Mouse (Mus musculus) liver, adult 2 months (tissue): ENCODE results near the gene Mrgprg. TPM values are rescaled to one million over a fixed set of nuclear protein-coding genes. Genes with fewer than 3 reads are reported as not detected.

Experiments used
- DNase-seq: peaks from one replicate; pipeline ENCODE4 v3.0.0-alpha.2; 2011; ENCODE audit warnings: low read depth, low spot score; ENCODE audit errors: extremely low read depth
- H3K27ac ChIP-seq: fragments of 200-500 bp; replicated peaks from 2 replicates; pipeline ENCODE4 v1.5.1; 2012; ENCODE audit warnings: low read depth, mild to moderate bottlenecking, control low read depth, inconsistent platforms, low read length; ENCODE audit not compliant: insufficient read depth
- H3K27me3 ChIP-seq: fragments of 200-500 bp; 2 replicates; pipeline ENCODE4 v1.6.1; 2012; ENCODE audit warnings: mild to moderate bottlenecking, moderate library complexity, low read length, inconsistent platforms; ENCODE audit not compliant: control insufficient read depth, insufficient read depth
- H3K36me3 ChIP-seq: fragments of 200-500 bp; 2 replicates; pipeline ENCODE4 v1.6.1; 2012; ENCODE audit warnings: low read length, inconsistent platforms; ENCODE audit not compliant: control insufficient read depth, insufficient read depth
- H3K4me1 ChIP-seq: fragments of 200-500 bp; 2 replicates; pipeline ENCODE4 v1.6.1; 2011; ENCODE audit warnings: low read length; ENCODE audit not compliant: control insufficient read depth, insufficient read depth
- H3K4me3 ChIP-seq: fragments of 200-500 bp; 2 replicates; pipeline ENCODE4 v1.5.1; 2011; ENCODE audit warnings: low read depth, mild to moderate bottlenecking, control low read depth, low read length, moderate library complexity; ENCODE audit not compliant: insufficient read depth
- H3K79me2 ChIP-seq: fragments of 200-500 bp; 2 replicates; pipeline ENCODE4 v1.6.1; 2012; ENCODE audit warnings: inconsistent platforms, mild to moderate bottlenecking, low read length, moderate library complexity; ENCODE audit not compliant: control insufficient read depth, insufficient read depth
- H3K9ac ChIP-seq: fragments of 200-500 bp; 2 replicates; pipeline ENCODE4 v1.6.1; 2012; ENCODE audit warnings: low read depth, mild to moderate bottlenecking, control low read depth, inconsistent platforms, low read length
- CTCF ChIP-seq: fragments of 200-500 bp; IDR thresholded peaks from 2 replicates; pipeline ENCODE4 v1.5.1; 2011; ENCODE audit warnings: low read depth, low read length, control low read depth
- POLR2A ChIP-seq: fragments of 200-500 bp; IDR thresholded peaks from 2 replicates; pipeline ENCODE4 v1.6.1; 2011; ENCODE audit warnings: low read length, control low read depth; ENCODE audit not compliant: insufficient read depth; ENCODE audit errors: extremely low read depth
- WGBS: fragments of 180-500 bp; shearing (Covaris S2); methylation state at CpG from one replicate; pipeline ENCODE4 v1.1.7; 2018; 5-methylcytosine and 5-hydroxymethylcytosine counted together
- polyA plus RNA-seq: library from polyadenylated mRNA; depleted of rRNA; stranded (reverse); fragments of >200 nt; gene quantifications from 2 replicates; pipeline ENCODE4 v1.2.3, GENCODE M21; 2012; rRNA removed
- total RNA-seq: library from RNA; depleted of rRNA; stranded (reverse); fragments of >200 nt; gene quantifications from 2 replicates; pipeline ENCODE4 v1.2.3, GENCODE M21; 2014; rRNA removed

Mrgprg gene
- total and polyA plus RNA-seq, 2 experiments, result not detected

- Histone ChIP-seq H3K36me3 (no peaks in the 10 kb centered on the region), H3K79me2 (no peaks in the 10 kb centered on the region), H3K4me1 (no peaks in the 10 kb centered on the region), H3K27me3 (no peaks in the 10 kb centered on the region), H3K27ac (no peak overlapping the region), H3K9ac (no peak overlapping the region), H3K4me3 (no peak overlapping the region)
- no peak for TF ChIP-seq CTCF
- no peak for TF ChIP-seq POLR2A
- no peak for DNase-seq
- WGBS, result 89% methylated on average over 4 of the region's 4 CpGs
These were observed 43.0 kb downstream of the Mrgprg start for GRCm38 (mm10) chr7:143723841-143724240.

GRCm38 (mm10) chr7:143722646-143723045 is 44.1 kb downstream of the Mrgprg start:
- no peak overlapping the region for H3K4me3 ChIP-seq
- DNase-seq, result no peak
- H3K27me3 ChIP-seq, result no peaks in the 10 kb centered on the region
- H3K9ac ChIP-seq, result no peak overlapping the region
- 90% methylated on average over 5 of the region's 5 CpGs for WGBS
- H3K79me2 ChIP-seq, result no peaks in the 10 kb centered on the region
- H3K4me1 ChIP-seq, result no peaks in the 10 kb centered on the region
- H3K27ac ChIP-seq, result no peak overlapping the region
- no peaks in the 10 kb centered on the region for H3K36me3 ChIP-seq
- TF ChIP-seq CTCF (no peak), POLR2A (no peak)

GRCm38 (mm10) chr7:143717811-143718210 is 49.0 kb downstream of the Mrgprg start:
- H3K9ac ChIP-seq, result no peak overlapping the region
- no peaks in the 10 kb centered on the region for H3K36me3 ChIP-seq
- TF ChIP-seq CTCF (no peak), POLR2A (no peak)
- WGBS, result 57% methylated on average over 1 of the region's 1 CpGs
- no peaks in the 10 kb centered on the region for H3K4me1 ChIP-seq
- H3K4me3 ChIP-seq, result no peak overlapping the region
- no peak overlapping the region for H3K27ac ChIP-seq
- no peak for DNase-seq
- H3K27me3 ChIP-seq, result no peaks in the 10 kb centered on the region
- H3K79me2 ChIP-seq, result no peaks in the 10 kb centered on the region

Other genes with a start within 250 kb of the Mrgprg start
- gene Nap1l4, start 217.9 kb downstream of the Mrgprg start, total RNA-seq, result 40.7 and 42.0 TPM in 2 replicates
- 24.0 and 25.7 TPM in 2 replicates for gene Nap1l4, start 217.9 kb downstream of the Mrgprg start, polyA plus RNA-seq
- gene Cars, start 166.9 kb downstream of the Mrgprg start, total RNA-seq, result 13.6 and 17.9 TPM in 2 replicates
- 15.2 and 20.0 TPM in 2 replicates for gene Cars, start 166.9 kb downstream of the Mrgprg start, polyA plus RNA-seq
- gene Tnfrsf26, start 138.3 kb downstream of the Mrgprg start, total RNA-seq, result 0.37 and 0.87 TPM in 2 replicates
- gene Tnfrsf26, start 138.3 kb downstream of the Mrgprg start, polyA plus RNA-seq, result 0.12 and 0.26 TPM in 2 replicates
- gene Tnfrsf22, start 117.3 kb downstream of the Mrgprg start, total RNA-seq, result 0.37 and 0.40 TPM in 2 replicates
- 0.68 and 0.93 TPM in 2 replicates for gene Tnfrsf22, start 117.3 kb downstream of the Mrgprg start, polyA plus RNA-seq
- gene Tnfrsf23, start 81.1 kb downstream of the Mrgprg start, total RNA-seq, result 0.34 TPM in 1 of 2 replicates, not detected in the other
- gene Tnfrsf23, start 81.1 kb downstream of the Mrgprg start, polyA plus RNA-seq, result 0.49 and 0.54 TPM in 2 replicates
- gene Osbpl5, start 10.0 kb downstream of the Mrgprg start, total RNA-seq, result 2.7 and 2.8 TPM in 2 replicates
- 3.0 and 3.8 TPM in 2 replicates for gene Osbpl5, start 10.0 kb downstream of the Mrgprg start, polyA plus RNA-seq
- gene Mrgpre, start 17.5 kb upstream of the Mrgprg start, total RNA-seq, result 0.09 and 0.54 TPM in 2 replicates
- 0.52 and 0.78 TPM in 2 replicates for gene Mrgpre, start 17.5 kb upstream of the Mrgprg start, polyA plus RNA-seq
- 22.5 and 32.8 TPM in 2 replicates for gene Nadsyn1, start 55.9 kb upstream of the Mrgprg start, total RNA-seq
- 19.6 and 25.7 TPM in 2 replicates for gene Nadsyn1, start 55.9 kb upstream of the Mrgprg start, polyA plus RNA-seq
- gene Dhcr7, start 56.2 kb upstream of the Mrgprg start, total RNA-seq, result 85.9 and 101 TPM in 2 replicates
- 282 and 283 TPM in 2 replicates for gene Dhcr7, start 56.2 kb upstream of the Mrgprg start, polyA plus RNA-seq
- gene Gm498, start 99.8 kb upstream of the Mrgprg start, total RNA-seq, result not detected in 2 replicates
- not detected in 2 replicates for gene Gm498, start 99.8 kb upstream of the Mrgprg start, polyA plus RNA-seq
- 4.1 and 6.4 TPM in 2 replicates for gene Shank2, start 234.9 kb upstream of the Mrgprg start, total RNA-seq
- gene Shank2, start 234.9 kb upstream of the Mrgprg start, polyA plus RNA-seq, result 4.5 and 6.6 TPM in 2 replicates